Mouse (Mus musculus) E14TG2a.4 (cell line): Measurements from ENCODE around the gene Syk.

Source experiments
- CTCF ChIP-seq: conservative IDR thresholded peaks from 2 replicates; pipeline ENCODE4 v1.5.1; 2014; ENCODE audit warnings: low read length
- POU5F1 ChIP-seq: IDR thresholded peaks from 2 replicates; pipeline ENCODE4 v1.6.1; 2014; ENCODE audit warnings: low read length, borderline replicate concordance

GRCm38 (mm10) chr13:52551275-52551674 lies 31.7 kb upstream of the Syk start:
- TF ChIP-seq CTCF (no peak), POU5F1 (no peak)
